Mouse (Mus musculus) small intestine, adult 2 months (tissue): Measurements from ENCODE around the gene Cbx1.

ENCODE experiments used
- CTCF ChIP-seq: fragments of 200-500 bp; IDR thresholded peaks from 2 replicates; pipeline ENCODE4 v1.5.1; 2012; ENCODE audit warnings: low read depth, mild to moderate bottlenecking, control low read depth, inconsistent platforms, low read length, moderate library complexity, mixed read lengths; ENCODE audit not compliant: insufficient replicate concordance, insufficient read length; ENCODE audit errors: extremely low read depth
- POLR2A ChIP-seq: fragments of 200-500 bp; IDR thresholded peaks from 2 replicates; pipeline ENCODE4 v1.6.1; 2012; ENCODE audit warnings: low read depth, mild to moderate bottlenecking, control low read depth, inconsistent platforms, low read length, moderate library complexity

DNA sequence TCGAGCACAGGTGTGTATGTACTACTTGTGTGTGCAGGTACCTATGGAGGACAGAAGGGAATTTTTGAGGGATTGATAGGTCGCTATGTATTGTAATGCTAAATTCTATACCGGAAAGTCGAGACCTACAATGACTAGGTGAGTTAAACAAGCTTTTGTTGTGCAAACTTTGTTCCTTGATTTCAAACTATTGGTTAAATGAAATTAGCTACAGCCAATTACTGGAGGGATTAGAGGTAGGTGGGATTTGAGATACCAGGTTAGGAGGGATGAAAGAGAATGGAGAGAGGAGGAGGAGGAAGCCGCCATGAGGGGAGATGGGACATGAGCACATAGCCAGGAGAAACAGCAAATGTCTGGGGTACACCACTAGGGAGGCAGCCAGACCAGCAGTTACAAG is 8.6 kb upstream of the Cbx1 start:
- no peak for TF ChIP-seq CTCF
- no peak for TF ChIP-seq POLR2A
